Comparison of ENCODE assay signal across 9 mouse cellular contexts in genomic region chr10:34033630-34034305, GRCm38 (mm10). TPM values are rescaled to one million over a fixed set of nuclear protein-coding genes. Genes with fewer than 3 reads are reported as not detected.
DNase-seq lines count a peak whose midpoint lies in the region; ATAC-seq and TF ChIP-seq lines count a peak whose summit lies in the region.
"Had no signal": no experiment of that assay in that cellular context is flagged by ENCODE, and none has a peak within 500 bp of the region (broad histone marks: within the 10 kb centered on the region; RNA-seq: fewer than 3 reads in every experiment).

No protein-coding gene starts in this region.

- intact Hi-C loops in gastrocnemius, adult 2 months (cut with DNase I), result loop anchor here (2.0 to 10.0 kb wide), 2 partner anchors 201 to 295 kb away; no protein-coding TSS in a partner anchor

- H3K36me3 ChIP-seq in hindbrain, embryonic 16.5 days (ENCODE audit: control insufficient read depth, insufficient read depth, low read length), result no peaks in the 10 kb centered on the region

- TF ChIP-seq CTCF in Patski (IDR thresholded peaks at IDR 0.05), result peak; percentile 87
- peak; percentile 69 for TF ChIP-seq CTCF in gastrocnemius, adult 2 months (IDR thresholded peaks at IDR 0.05)

- POLR2A ChIA-PET in Patski (lab: Charles Lee), result no interaction called here

- DNase-seq in Patski (ENCODE audit: low read depth, low spot score), result no peak
- DNase-seq in cerebellum, postnatal 36 days, result peak; percentile 46 to 65
- peak; percentile 84 for DNase-seq in gastrocnemius, adult 2 months
- peak; percentile 21 to 66 for DNase-seq in left cerebral cortex, adult 8-10 months (ENCODE audit: low spot score in 2 of 2)
- peak; percentile 84 to 87 for DNase-seq in right cerebral cortex, postnatal 10 days (ENCODE audit: low spot score in 2 of 2)
- DNase-seq in urinary bladder, postnatal 10 days (ENCODE audit: low spot score), result peak; percentile 40

- H3K27ac ChIP-seq in gastrocnemius, adult 2 months, result no peak overlapping the region
- H3K27ac ChIP-seq in hindbrain, embryonic 16.5 days (ENCODE audit: low read depth, low read length), result no peak overlapping the region

- H3K4me2 ChIP-seq in hindbrain, embryonic 16.5 days (ENCODE audit: low read length), result peak overlapping the region; percentile 54

- H3K4me1 ChIP-seq in hindbrain, embryonic 16.5 days (ENCODE audit: control insufficient read depth, insufficient read depth, low read depth, low read length), result no peaks in the 10 kb centered on the region; the same call in 1 of the 2 replicates

- H3K9me3 ChIP-seq in hindbrain, embryonic 16.5 days (ENCODE audit: control insufficient read depth, low read length), result no peaks in the 10 kb centered on the region

- peak; percentile 80 for ATAC-seq in Patski
- peak; percentile 96 for ATAC-seq in hindbrain, embryonic 16.5 days
- peak; percentile 82 for ATAC-seq in megakaryocyte, adult 5-6 weeks (ENCODE audit: poor library complexity, severe bottlenecking)

- H3K27me3 ChIP-seq in Patski, result peaks cover under 1% of the 10 kb centered on the region
- H3K27me3 ChIP-seq in hindbrain, embryonic 16.5 days (replicated peaks; ENCODE audit: control insufficient read depth, insufficient read depth, low read length), result no peaks in the 10 kb centered on the region

- in situ Hi-C loops in Patski (cut with MboI; ENCODE audit: low pct_unique_long_range_greater_than_20kb), result loop anchor here (10.0 kb wide), 1 partner anchor 291 kb away; no protein-coding TSS in a partner anchor

- WGBS in hindbrain, embryonic 16.5 days, result 20% methylated on average over 22 of the region's 22 CpGs

- peak overlapping the region; percentile 56 for H3K4me3 ChIP-seq in gastrocnemius, adult 2 months
- peak overlapping the region; percentile 18 for H3K4me3 ChIP-seq in hindbrain, embryonic 16.5 days (ENCODE audit: low read length)

- CTCF ChIA-PET in Patski (lab: Charles Lee), result interaction anchor here (1.0 to 4.1 kb wide), 13 partner anchors 10 to 291 kb away, joined by 3 to 23 read pairs (median 4); partner anchors contain the start of genes Calhm4 and Calhm5

- peak overlapping the region; percentile 51 for H3K9ac ChIP-seq in hindbrain, embryonic 16.5 days (ENCODE audit: low read depth, low read length)

RNA-seq across cellular contexts. Expression of gene Trappc3l, which starts 3.6 kb away (rescaled TPM):
- polyA plus RNA-seq in Patski (2021), result not detected
- not detected for total RNA-seq in gastrocnemius, adult 2 months (2021)
- polyA plus RNA-seq in hindbrain, embryonic 16.5 days (2015; fragmentation: Nextera tagmentation; extraction: Ambion mirVana), result not detected in 2 replicates
- under 1 TPM in 3 of 4 experiments, not detected in 1; 0.34 to 0.71 (median 0.53) TPM for total RNA-seq in left cerebral cortex, adult 8-10 months (2022)
- total RNA-seq in megakaryocyte, adult 5-6 weeks (2015), result not detected in 2 replicates
- not detected in 2 replicates for total RNA-seq in megakaryocyte, adult 5-6 weeks (2017)
- polyA plus RNA-seq: large intestine, adult 2 months had no signal

RNA-seq across cellular contexts. Expression of gene Calhm4, which starts 10.3 kb away (rescaled TPM):
- polyA plus RNA-seq in Patski (2021), result 0.03 TPM
- not detected for total RNA-seq in gastrocnemius, adult 2 months (2021)
- polyA plus RNA-seq in hindbrain, embryonic 16.5 days (2015; fragmentation: Nextera tagmentation; extraction: Ambion mirVana), result not detected in 2 replicates
- total RNA-seq in left cerebral cortex, adult 8-10 months (2022), result not detected
- total RNA-seq in megakaryocyte, adult 5-6 weeks (2015), result not detected in 2 replicates
- total RNA-seq in megakaryocyte, adult 5-6 weeks (2017), result not detected in 2 replicates
- polyA plus RNA-seq: large intestine, adult 2 months had no signal

RNA-seq across cellular contexts. Expression of gene Rwdd1, which starts 14.3 kb away (rescaled TPM):
- 93.8 TPM for polyA plus RNA-seq in Patski (2021)
- total RNA-seq in gastrocnemius, adult 2 months (2021), result 100 to 1,000 TPM; 165 to 167 TPM
- 110 TPM in 2 replicates for polyA plus RNA-seq in hindbrain, embryonic 16.5 days (2015; fragmentation: Nextera tagmentation; extraction: Ambion mirVana)
- total RNA-seq in left cerebral cortex, adult 8-10 months (2022), result 100 to 1,000 TPM in 3 of 4 experiments, 10 to 100 TPM in 1; 98.4 to 105 (median 102) TPM
- 150 and 163 TPM in 2 replicates for total RNA-seq in megakaryocyte, adult 5-6 weeks (2015)
- 174 and 188 TPM in 2 replicates for total RNA-seq in megakaryocyte, adult 5-6 weeks (2017)
